Mouse (Mus musculus): Measurements from ENCODE around the gene Suv39h2. TPM values are rescaled to one million over a fixed set of nuclear protein-coding genes. Genes with fewer than 3 reads are reported as not detected.
A peak's percentile ranks its signal among the peaks of the same experiment; 100 is the strongest.

Suv39h2 gene
- polyA plus RNA-seq, 1 experiment from 2014 or later, result 7.2 TPM

DNA sequence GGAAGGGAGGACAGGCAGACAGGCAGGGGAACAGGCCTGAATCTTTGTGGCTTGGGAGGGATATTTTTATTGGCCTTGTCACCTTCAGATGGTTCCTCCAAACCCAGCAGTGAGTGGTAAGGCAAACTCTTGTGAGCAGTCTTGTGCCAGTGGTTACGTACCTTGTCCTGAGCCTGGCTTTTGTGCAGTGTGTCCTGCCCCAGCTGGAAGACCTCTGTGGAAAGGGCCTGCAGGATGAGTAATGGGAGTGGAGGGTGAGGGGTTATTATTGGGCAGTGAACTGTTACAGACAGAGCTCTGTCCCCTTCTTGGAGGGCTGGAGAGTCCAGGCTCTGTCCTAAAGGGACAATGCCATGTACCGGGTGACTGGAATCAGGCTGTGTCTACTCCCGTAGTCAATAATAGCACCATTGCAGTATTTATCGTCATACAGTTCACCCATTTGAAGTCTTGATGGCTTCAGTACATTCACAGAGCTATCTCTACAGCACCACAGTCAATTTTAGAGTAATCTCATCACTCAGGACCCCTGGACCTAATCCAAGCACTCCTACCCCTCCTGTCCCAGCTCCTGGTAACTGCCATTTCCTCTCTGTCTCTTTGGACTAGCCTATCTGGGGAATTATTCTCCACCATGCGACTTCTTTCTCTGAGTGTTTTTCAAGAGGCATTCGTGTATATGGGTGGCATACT, 39.3 kb downstream of the Suv39h2 start:
- 84% methylated on average over 6 of the region's 6 CpGs for WGBS
- Histone ChIP-seq H3K4me3 (replicated peaks; ENCODE audit: low read length) (no peak overlapping the region), H3K27ac (ENCODE audit: low read length) (no peak overlapping the region), H3K27me3 (ENCODE audit: control insufficient read depth, insufficient read depth, low read length) (no peaks in the 10 kb centered on the region), H3K36me3 (ENCODE audit: control insufficient read depth, insufficient read depth, low read length) (no peaks in the 10 kb centered on the region), H3K9ac (ENCODE audit: low read length) (no peak overlapping the region), H3K9me3 (replicated peaks; ENCODE audit: control insufficient read depth, low read length) (no peaks in the 10 kb centered on the region), H3K4me2 (ENCODE audit: low read depth, low read length) (no peak overlapping the region), H3K4me1 (ENCODE audit: control insufficient read depth, insufficient read depth, low read length) (no peaks in the 10 kb centered on the region)
- no peak for ATAC-seq (ENCODE audit: insufficient read depth, low FRiP score)

DNA sequence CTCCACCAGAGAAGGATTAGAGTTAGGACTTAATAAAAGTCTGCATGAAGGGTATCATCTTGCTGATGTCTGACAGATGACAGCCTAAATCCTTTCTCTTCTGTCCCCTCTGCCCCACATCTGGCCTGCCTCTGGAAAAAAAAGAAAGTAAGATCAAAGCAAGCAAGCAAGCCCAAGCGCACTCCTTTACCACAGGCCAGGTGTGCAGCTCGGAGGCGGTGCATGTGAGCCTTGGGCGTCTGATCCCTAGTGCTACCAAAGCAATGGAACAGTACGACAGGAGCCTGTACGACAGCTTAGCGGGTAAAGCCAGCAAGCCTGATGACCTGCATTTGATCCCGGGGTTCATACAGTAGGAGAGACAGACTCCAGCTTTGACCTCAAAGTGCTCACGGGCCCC, 43.9 kb downstream of the Suv39h2 start:
- no peaks in the 10 kb centered on the region for H3K4me1 ChIP-seq (ENCODE audit: control insufficient read depth, insufficient read depth, low read length)
- no peak overlapping the region for H3K9ac ChIP-seq (ENCODE audit: low read length)
- WGBS, result 78% methylated on average over 9 of the region's 9 CpGs
- H3K4me3 ChIP-seq (replicated peaks; ENCODE audit: low read length), result no peak overlapping the region
- no peak overlapping the region for H3K4me2 ChIP-seq (ENCODE audit: low read depth, low read length)
- no peaks in the 10 kb centered on the region for H3K27me3 ChIP-seq (ENCODE audit: control insufficient read depth, insufficient read depth, low read length)
- no peaks in the 10 kb centered on the region for H3K9me3 ChIP-seq (replicated peaks; ENCODE audit: control insufficient read depth, low read length)
- no peaks in the 10 kb centered on the region for H3K36me3 ChIP-seq (ENCODE audit: control insufficient read depth, insufficient read depth, low read length)
- no peak overlapping the region for H3K27ac ChIP-seq (ENCODE audit: low read length)
- no peak for ATAC-seq (ENCODE audit: insufficient read depth, low FRiP score)

DNA sequence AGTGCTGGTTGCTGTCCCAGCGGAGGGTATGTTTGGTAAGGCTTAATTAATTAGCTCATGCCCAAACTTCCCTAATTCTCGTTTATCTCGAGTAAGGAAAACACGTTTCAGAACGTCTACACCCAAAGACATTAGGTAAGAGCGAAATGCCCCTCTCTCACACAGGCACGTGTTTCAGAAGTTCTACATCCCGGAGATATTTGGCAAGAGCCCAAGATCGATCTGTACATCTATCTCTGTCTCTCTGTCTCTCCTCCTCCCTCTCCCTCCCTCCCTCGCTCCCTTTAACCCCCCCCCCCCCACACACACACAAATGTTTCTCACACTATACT, 50.3 kb downstream of the Suv39h2 start:
- Histone ChIP-seq H3K36me3 (ENCODE audit: control insufficient read depth, insufficient read depth, low read length) (no peaks in the 10 kb centered on the region), H3K27ac (ENCODE audit: low read length) (no peak overlapping the region), H3K4me2 (ENCODE audit: low read depth, low read length) (peak overlapping the region; percentile 85), H3K9ac (ENCODE audit: low read length) (peak overlapping the region; percentile 70), H3K27me3 (ENCODE audit: control insufficient read depth, insufficient read depth, low read length) (no peaks in the 10 kb centered on the region), H3K4me3 (replicated peaks; ENCODE audit: low read length) (peak overlapping the region; percentile 63), H3K4me1 (ENCODE audit: control insufficient read depth, insufficient read depth, low read length) (peaks cover 7% of the 10 kb centered on the region), H3K9me3 (replicated peaks; ENCODE audit: control insufficient read depth, low read length) (no peaks in the 10 kb centered on the region)
- WGBS, result 4% methylated on average over 10 of the region's 10 CpGs
- no peak for ATAC-seq (ENCODE audit: insufficient read depth, low FRiP score)

DNA sequence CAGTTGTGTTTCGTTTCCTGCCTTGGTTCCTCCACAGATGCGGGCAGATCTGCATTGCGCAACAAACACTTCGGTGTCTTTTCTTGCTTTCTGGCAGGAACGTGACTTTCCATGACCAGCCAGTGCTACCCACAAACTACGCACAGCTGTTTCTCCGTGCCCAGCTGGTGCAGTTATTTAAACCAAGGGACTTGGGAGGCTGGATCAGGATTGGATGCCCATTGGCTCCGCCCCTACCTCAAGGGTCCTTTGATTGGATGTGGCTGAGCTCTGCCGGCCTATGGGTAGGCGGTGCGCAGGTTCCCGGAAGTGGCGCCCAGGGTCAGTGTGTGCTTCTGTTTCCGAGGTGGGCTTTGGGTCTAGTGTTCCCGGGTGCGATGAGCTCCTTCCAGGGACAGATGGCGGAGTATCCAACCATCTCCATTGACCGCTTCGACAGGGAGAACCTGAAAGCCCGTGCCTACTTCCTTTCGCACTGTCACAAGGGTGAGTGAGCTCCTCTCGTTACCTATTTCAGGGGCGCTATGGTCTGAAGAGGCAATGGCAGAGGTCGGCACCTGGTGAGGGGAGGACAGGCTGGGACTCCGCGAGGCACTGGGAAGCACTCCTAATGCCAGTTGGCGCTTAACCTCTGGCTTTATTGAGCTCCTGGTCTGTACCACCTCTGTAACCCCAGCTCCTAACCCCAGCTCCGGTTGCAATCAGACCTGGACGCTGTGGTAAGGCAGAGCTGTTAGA, 50.8 kb downstream of the Suv39h2 start, which contains the start of gene Dclre1c:
Gene Dclre1c (plus strand): TSS at position 291 of the 738 bp plus-strand sequence.
- Histone ChIP-seq H3K4me3 (replicated peaks; ENCODE audit: low read length) (peak within 1 kb of the TSS; percentile 63), H3K4me2 (ENCODE audit: low read depth, low read length) (peak within 1 kb of the TSS; percentile 85), H3K27me3 (ENCODE audit: control insufficient read depth, insufficient read depth, low read length) (no peaks in the 10 kb centered on the region), H3K27ac (ENCODE audit: low read length) (no peak within 1 kb of the TSS), H3K9ac (ENCODE audit: low read length) (peak within 1 kb of the TSS; percentile 70), H3K4me1 (ENCODE audit: control insufficient read depth, insufficient read depth, low read length) (peaks cover 7% of the 10 kb centered on the region), H3K36me3 (ENCODE audit: control insufficient read depth, insufficient read depth, low read length) (no peaks in the 10 kb centered on the region), H3K9me3 (replicated peaks; ENCODE audit: control insufficient read depth, low read length) (no peaks in the 10 kb centered on the region)
- 1% methylated on average over 29 of the region's 29 CpGs for WGBS
- ATAC-seq (ENCODE audit: insufficient read depth, low FRiP score), result peak; percentile 97

DNA sequence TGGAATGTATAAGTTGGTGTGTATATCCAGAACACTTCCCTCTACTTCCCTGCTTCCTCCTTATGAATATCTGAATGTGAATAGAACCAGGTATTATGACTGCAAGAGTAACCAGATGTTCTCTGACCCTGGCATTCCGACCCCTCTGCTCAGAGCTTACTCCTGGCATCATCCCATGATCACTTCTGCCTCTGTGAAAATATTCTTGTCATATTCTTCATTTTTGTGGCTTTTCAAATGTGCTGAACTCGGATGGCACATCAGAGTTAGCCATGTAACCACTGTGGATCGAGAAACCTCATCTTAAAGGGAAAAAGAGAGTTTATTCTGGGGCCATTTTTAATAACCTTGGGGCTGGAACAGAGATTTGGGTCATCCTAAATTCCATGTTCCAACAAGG, 52.3 kb downstream of the Suv39h2 start, which contains the start of gene Meig1:
Gene Meig1 (minus strand): TSS at position 101 of the 400 bp plus-strand sequence.
- Histone ChIP-seq H3K4me3 (replicated peaks; ENCODE audit: low read length) (no peak within 1 kb of the TSS), H3K4me2 (ENCODE audit: low read depth, low read length) (peak within 1 kb of the TSS; percentile 85; the same call in 1 of the 2 replicates)

DNA sequence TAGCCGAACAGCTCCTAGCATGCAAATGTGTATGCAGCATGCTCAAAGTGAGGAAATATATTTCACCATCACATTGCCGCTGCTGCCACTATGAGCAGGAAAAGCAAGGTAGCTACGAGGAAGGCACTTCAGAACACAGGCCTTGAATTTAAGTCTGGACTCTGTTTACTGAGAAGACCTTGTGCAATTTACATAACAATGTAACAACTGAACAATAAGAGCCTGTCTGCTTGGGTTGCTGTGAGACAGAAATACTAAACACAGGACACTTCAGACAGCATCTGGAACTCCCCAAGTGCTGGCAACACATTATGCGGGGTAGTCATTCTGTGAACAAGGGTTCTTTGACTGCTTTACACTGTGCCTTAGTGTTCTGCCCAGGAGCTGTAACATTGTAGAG, 54.7 kb downstream of the Suv39h2 start:
- 57% methylated on average over 4 of the region's 4 CpGs for WGBS
- ATAC-seq (ENCODE audit: insufficient read depth, low FRiP score), result no peak
- no peaks in the 10 kb centered on the region for H3K9me3 ChIP-seq (replicated peaks; ENCODE audit: control insufficient read depth, low read length)
- no peaks in the 10 kb centered on the region for H3K27me3 ChIP-seq (ENCODE audit: control insufficient read depth, insufficient read depth, low read length)
- H3K36me3 ChIP-seq (ENCODE audit: control insufficient read depth, insufficient read depth, low read length), result no peaks in the 10 kb centered on the region
- H3K9ac ChIP-seq (ENCODE audit: low read length), result no peak overlapping the region
- H3K4me3 ChIP-seq (replicated peaks; ENCODE audit: low read length), result no peak overlapping the region
- H3K4me1 ChIP-seq (ENCODE audit: control insufficient read depth, insufficient read depth, low read length), result peaks cover 11% of the 10 kb centered on the region
- H3K27ac ChIP-seq (ENCODE audit: low read length), result no peak overlapping the region
- H3K4me2 ChIP-seq (ENCODE audit: low read depth, low read length), result no peak overlapping the region

More for the DNA sequence above, 52.3 kb downstream of the Suv39h2 start, which contains the start of gene Meig1:
- no peaks in the 10 kb centered on the region for H3K27me3 ChIP-seq (ENCODE audit: control insufficient read depth, insufficient read depth, low read length)
- H3K27ac ChIP-seq (ENCODE audit: low read length), result no peak within 1 kb of the TSS
- no peaks in the 10 kb centered on the region for H3K36me3 ChIP-seq (ENCODE audit: control insufficient read depth, insufficient read depth, low read length)
- 66% methylated on average over 3 of the region's 3 CpGs for WGBS
- no peak within 1 kb of the TSS for H3K9ac ChIP-seq (ENCODE audit: low read length)
- H3K9me3 ChIP-seq (replicated peaks; ENCODE audit: control insufficient read depth, low read length), result no peaks in the 10 kb centered on the region
- no peak for ATAC-seq (ENCODE audit: insufficient read depth, low FRiP score)
- H3K4me1 ChIP-seq (ENCODE audit: control insufficient read depth, insufficient read depth, low read length), result peaks cover 11% of the 10 kb centered on the region

DNA sequence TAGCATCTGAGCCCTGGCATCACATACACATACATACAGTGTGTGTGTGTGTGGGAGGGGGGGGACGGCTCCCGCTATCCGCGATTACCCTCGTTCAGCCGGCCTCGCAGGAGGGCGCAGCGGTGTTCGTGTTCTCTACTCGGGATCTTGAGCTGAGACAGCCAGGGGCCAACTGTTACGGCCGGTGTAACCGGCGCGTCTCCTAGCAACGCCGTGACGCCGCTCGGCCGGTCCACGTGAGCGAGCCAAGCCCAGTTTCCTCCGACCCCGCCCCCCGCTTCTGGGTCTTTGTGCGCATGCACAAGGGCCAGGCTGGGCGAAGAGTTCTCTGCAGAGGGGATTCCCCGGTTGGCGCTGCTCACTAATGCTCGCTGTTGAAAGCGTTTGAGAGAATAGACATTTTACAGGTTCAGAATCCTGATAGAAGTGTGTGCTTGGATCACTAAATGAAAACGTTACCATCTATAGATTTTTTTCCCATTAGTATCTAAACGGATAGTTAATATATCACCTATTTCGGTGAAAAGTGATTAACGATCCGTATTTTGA, 55.9 kb downstream of the Suv39h2 start:
- WGBS, result under 1% methylated on average over 38 of the region's 38 CpGs
- Histone ChIP-seq H3K36me3 (ENCODE audit: control insufficient read depth, insufficient read depth, low read length) (no peaks in the 10 kb centered on the region), H3K27me3 (ENCODE audit: control insufficient read depth, insufficient read depth, low read length) (no peaks in the 10 kb centered on the region), H3K9me3 (replicated peaks; ENCODE audit: control insufficient read depth, low read length) (no peaks in the 10 kb centered on the region), H3K27ac (ENCODE audit: low read length) (no peak overlapping the region), H3K9ac (ENCODE audit: low read length) (peak overlapping the region; percentile 49; the same call in 1 of the 2 replicates), H3K4me2 (ENCODE audit: low read depth, low read length) (peak overlapping the region; percentile 74), H3K4me3 (replicated peaks; ENCODE audit: low read length) (peak overlapping the region; percentile 55), H3K4me1 (ENCODE audit: control insufficient read depth, insufficient read depth, low read length) (peaks cover 4% of the 10 kb centered on the region; the same call in 1 of the 2 replicates)
- peak; percentile 98 for ATAC-seq (ENCODE audit: insufficient read depth, low FRiP score)

DNA sequence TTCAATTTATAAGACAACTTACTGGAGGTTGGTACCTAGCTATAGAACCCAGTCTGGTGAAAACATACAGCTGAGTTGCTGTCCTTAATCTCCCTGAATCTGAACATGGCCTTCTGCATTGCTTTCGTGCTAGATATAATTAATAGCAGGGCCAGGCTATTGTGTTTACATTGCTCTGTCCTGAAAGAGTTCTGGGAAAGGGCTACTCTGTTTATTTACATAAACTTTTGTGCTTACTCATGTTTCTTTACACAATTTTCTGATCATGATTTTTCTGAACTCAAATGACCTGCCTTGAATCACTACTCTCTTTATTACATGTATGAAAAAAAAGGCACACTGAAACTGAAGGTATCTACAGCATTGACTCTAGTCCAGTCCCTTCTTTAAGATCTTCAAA, 59.2 kb downstream of the Suv39h2 start:
- no peak overlapping the region for H3K27ac ChIP-seq (ENCODE audit: low read length)
- no peak overlapping the region for H3K4me3 ChIP-seq (replicated peaks; ENCODE audit: low read length)
- no peak for ATAC-seq (ENCODE audit: insufficient read depth, low FRiP score)
- H3K36me3 ChIP-seq (ENCODE audit: control insufficient read depth, insufficient read depth, low read length), result no peaks in the 10 kb centered on the region
- H3K4me1 ChIP-seq (ENCODE audit: control insufficient read depth, insufficient read depth, low read length), result peaks cover 4% of the 10 kb centered on the region; the same call in 1 of the 2 replicates
- H3K27me3 ChIP-seq (ENCODE audit: control insufficient read depth, insufficient read depth, low read length), result no peaks in the 10 kb centered on the region
- 24% methylated on average over 1 of the region's 1 CpGs for WGBS
- no peaks in the 10 kb centered on the region for H3K9me3 ChIP-seq (replicated peaks; ENCODE audit: control insufficient read depth, low read length)
- no peak overlapping the region for H3K9ac ChIP-seq (ENCODE audit: low read length)
- no peak overlapping the region for H3K4me2 ChIP-seq (ENCODE audit: low read depth, low read length)

DNA sequence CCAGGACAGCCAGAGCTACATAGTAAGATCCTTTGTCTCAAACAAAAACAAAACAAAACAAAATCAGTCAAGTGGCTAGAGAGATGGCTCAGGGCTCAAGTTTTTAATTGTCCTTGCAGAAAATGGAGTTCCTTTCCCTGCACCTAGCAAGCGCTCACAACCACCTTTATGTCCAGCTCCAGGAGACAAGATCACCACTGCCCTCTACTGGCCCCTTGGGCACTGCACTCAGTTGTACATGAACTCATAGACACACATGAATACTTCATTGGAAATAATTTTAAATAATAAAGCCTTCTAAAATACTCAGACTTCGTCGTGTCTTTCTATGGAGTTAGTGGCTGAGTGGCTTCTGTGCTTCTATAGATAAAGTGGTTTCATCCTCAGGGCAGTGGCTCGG, 60.6 kb downstream of the Suv39h2 start:
- 45% methylated on average over 4 of the region's 4 CpGs for WGBS
- H3K27me3 ChIP-seq (ENCODE audit: control insufficient read depth, insufficient read depth, low read length), result no peaks in the 10 kb centered on the region
- no peak overlapping the region for H3K27ac ChIP-seq (ENCODE audit: low read length)
- no peak overlapping the region for H3K9ac ChIP-seq (ENCODE audit: low read length)
- no peak overlapping the region for H3K4me3 ChIP-seq (replicated peaks; ENCODE audit: low read length)
- no peaks in the 10 kb centered on the region for H3K36me3 ChIP-seq (ENCODE audit: control insufficient read depth, insufficient read depth, low read length)
- H3K4me2 ChIP-seq (ENCODE audit: low read depth, low read length), result no peak overlapping the region
- ATAC-seq (ENCODE audit: insufficient read depth, low FRiP score), result no peak
- peaks cover 4% of the 10 kb centered on the region; the same call in 1 of the 2 replicates for H3K4me1 ChIP-seq (ENCODE audit: control insufficient read depth, insufficient read depth, low read length)
- no peaks in the 10 kb centered on the region for H3K9me3 ChIP-seq (replicated peaks; ENCODE audit: control insufficient read depth, low read length)
